Mouse (Mus musculus) subcutaneous adipose tissue, adult 2 months (tissue): ENCODE results near the gene Foxi3. TPM values are rescaled to one million over a fixed set of nuclear protein-coding genes. Genes with fewer than 3 reads are reported as not detected.

Experiments
- polyA plus RNA-seq: library from polyadenylated mRNA; depleted of rRNA; stranded (reverse); fragments of >200 nt; gene quantifications from 2 replicates; pipeline ENCODE4 v1.2.3, GENCODE M21; 2012; ENCODE audit warnings: low replicate concordance; rRNA removed

Foxi3 gene
- 2.4 TPM in 1 of 2 replicates, not detected in the other for polyA plus RNA-seq

DNA sequence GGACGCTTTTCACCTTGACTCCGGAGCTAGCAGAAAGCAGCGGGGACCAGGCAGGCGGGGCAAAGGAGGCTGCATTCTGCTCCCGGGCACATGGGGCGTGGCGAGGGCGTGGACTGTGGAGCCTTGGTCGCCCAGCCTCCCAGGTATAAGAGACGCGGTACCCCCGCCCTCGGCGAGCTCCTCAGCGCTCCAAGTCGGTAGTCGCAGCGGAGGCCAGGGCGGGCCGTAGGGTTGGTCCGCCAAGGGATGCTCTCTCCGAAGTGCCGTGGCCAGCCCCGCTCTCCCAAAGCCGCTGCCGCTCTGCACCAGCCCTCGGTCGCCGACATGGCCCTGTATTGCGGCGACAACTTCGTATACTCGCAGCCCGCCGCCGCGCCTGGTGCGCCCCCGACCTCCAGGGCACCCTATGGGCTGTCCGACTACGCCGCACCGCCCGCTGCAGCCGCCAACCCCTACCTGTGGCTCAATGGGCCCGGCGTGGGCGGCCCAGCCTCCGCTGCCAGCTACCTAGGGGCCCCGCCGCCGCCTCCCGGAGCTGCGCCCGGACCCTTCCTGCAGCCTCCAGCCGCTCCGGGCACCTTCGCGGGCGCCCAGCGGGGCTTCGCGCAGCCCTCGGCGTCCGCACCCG, at the start of gene Foxi3:
Gene Foxi3 (plus strand): TSS at position 247 of the 628 bp plus-strand sequence.

GRCm38 (mm10) chr6:70918827-70919226, 37.5 kb upstream of the Foxi3 start, which contains the start of gene Tex37:
TSS of gene Tex37 (minus strand) at chr6:70918927.

Other genes with a start within 250 kb of the Foxi3 start
- 16.0 and 23.5 TPM in 2 replicates for gene Rpia, start 164.3 kb upstream of the Foxi3 start, polyA plus RNA-seq
- gene Eif2ak3, start 112.0 kb upstream of the Foxi3 start, polyA plus RNA-seq, result 10.6 and 16.2 TPM in 2 replicates
- not detected in 2 replicates for gene Tex37, start 37.6 kb upstream of the Foxi3 start, polyA plus RNA-seq
- 14.2 and 31.0 TPM in 2 replicates for gene Thnsl2, start 187.9 kb downstream of the Foxi3 start, polyA plus RNA-seq
- 1.4 TPM in 1 of 2 replicates, not detected in the other for gene Fabp1, start 243.3 kb downstream of the Foxi3 start, polyA plus RNA-seq